Mouse (Mus musculus): Measurements from ENCODE around the gene Hspa12b. TPM values are rescaled to one million over a fixed set of nuclear protein-coding genes. Genes with fewer than 3 reads are reported as not detected.

Hspa12b gene
- polyA plus RNA-seq, 1 experiment from 2014 or later = 6.1 TPM

GRCm38 (mm10) chr2:131175945-131176309 lies 48.8 kb downstream of the Hspa12b start:
- Histone ChIP-seq H3K36me3 (peaks cover 17% of the 10 kb centered on the region), H3K27ac (no peak overlapping the region), H3K9me3 (no peaks in the 10 kb centered on the region), H3K4me1 (peaks cover 51% of the 10 kb centered on the region), H3K4me2 (replicated peaks) (no peak overlapping the region), H3K27me3 (replicated peaks) (peaks cover 27% of the 10 kb centered on the region), H3K4me3 (no peak overlapping the region), H3K9ac (no peak overlapping the region)
- ATAC-seq (ENCODE audit: low FRiP score, low read depth) = no peak
- WGBS = 95% methylated on average over 1 of the region's 1 CpGs

- Histone ChIP-seq H3K36me3 (peaks cover 14% of the 10 kb centered on the region), H3K27me3 (replicated peaks) (peaks cover 22% of the 10 kb centered on the region), H3K27ac (no peak overlapping the region), H3K4me2 (replicated peaks) (peak overlapping the region; percentile 95), H3K4me3 (peak overlapping the region; percentile 7; the same call in 1 of the 2 replicates), H3K9me3 (no peaks in the 10 kb centered on the region), H3K4me1 (peaks cover 49% of the 10 kb centered on the region), H3K9ac (no peak overlapping the region)
- 56% methylated on average over 5 of the region's 5 CpGs for WGBS
- ATAC-seq (ENCODE audit: low FRiP score, low read depth) = no peak
These were observed 49.4 kb downstream of the Hspa12b start for GRCm38 (mm10) chr2:131176491-131176890.

- Histone ChIP-seq H3K27me3 (replicated peaks) (peaks cover 7% of the 10 kb centered on the region), H3K4me3 (peak overlapping the region; percentile 89), H3K36me3 (peaks cover 11% of the 10 kb centered on the region; the same call in 1 of the 2 replicates), H3K9me3 (no peaks in the 10 kb centered on the region), H3K4me2 (replicated peaks) (peak overlapping the region; percentile 95), H3K4me1 (peaks cover 46% of the 10 kb centered on the region), H3K9ac (peak overlapping the region; percentile 94), H3K27ac (no peak overlapping the region)
- ATAC-seq (ENCODE audit: low FRiP score, low read depth) = no peak
- 91% methylated on average over 9 of the region's 9 CpGs for WGBS
These were observed 50.9 kb downstream of the Hspa12b start for GRCm38 (mm10) chr2:131177932-131178331.

- Histone ChIP-seq H3K9me3 (no peaks in the 10 kb centered on the region), H3K9ac (peak overlapping the region; percentile 94), H3K27ac (peak overlapping the region; percentile 80; the same call in 1 of the 2 replicates), H3K4me2 (replicated peaks) (peak overlapping the region; percentile 95), H3K4me1 (peaks cover 46% of the 10 kb centered on the region), H3K36me3 (peaks cover 11% of the 10 kb centered on the region; the same call in 1 of the 2 replicates), H3K4me3 (peak overlapping the region; percentile 89), H3K27me3 (replicated peaks) (no peaks in the 10 kb centered on the region)
- ATAC-seq (ENCODE audit: low FRiP score, low read depth) = 0 out of 2 replicates have a peak, but pooled peaks have one; percentile 0
- 32% methylated on average over 26 of the region's 26 CpGs for WGBS
These were observed 51.8 kb downstream of the Hspa12b start for GRCm38 (mm10) chr2:131178828-131179245.

- peak; percentile 67 for ATAC-seq (ENCODE audit: low FRiP score, low read depth)
- Histone ChIP-seq H3K4me3 (peak overlapping the region; percentile 89), H3K9me3 (no peaks in the 10 kb centered on the region), H3K9ac (peak overlapping the region; percentile 94), H3K4me2 (replicated peaks) (peak overlapping the region; percentile 95), H3K4me1 (peaks cover 44% of the 10 kb centered on the region), H3K36me3 (peaks cover 11% of the 10 kb centered on the region; the same call in 1 of the 2 replicates), H3K27ac (peak overlapping the region; percentile 80), H3K27me3 (replicated peaks) (no peaks in the 10 kb centered on the region)
- WGBS = under 1% methylated on average over 67 of the region's 67 CpGs
These were observed 52.3 kb downstream of the Hspa12b start for GRCm38 (mm10) chr2:131179246-131179886.

GRCm38 (mm10) chr2:131179990-131180587 lies 53.0 kb downstream of the Hspa12b start, which contains the start of gene Cenpb:
TSS of gene Cenpb (minus strand) at chr2:131180067.
- Histone ChIP-seq H3K27me3 (replicated peaks) (no peaks in the 10 kb centered on the region), H3K9me3 (no peaks in the 10 kb centered on the region), H3K9ac (peak within 1 kb of the TSS; percentile 94), H3K36me3 (peaks cover 11% of the 10 kb centered on the region; the same call in 1 of the 2 replicates), H3K4me3 (peak within 1 kb of the TSS; percentile 89), H3K4me1 (peaks cover 42% of the 10 kb centered on the region), H3K4me2 (replicated peaks) (peak within 1 kb of the TSS; percentile 95), H3K27ac (peak within 1 kb of the TSS; percentile 80)
- peak; percentile 78 for ATAC-seq (ENCODE audit: low FRiP score, low read depth)
- 3% methylated on average over 42 of the region's 57 CpGs for WGBS

GRCm38 (mm10) chr2:131186343-131186742 lies 59.3 kb downstream of the Hspa12b start:
- Histone ChIP-seq H3K36me3 (no peaks in the 10 kb centered on the region), H3K27me3 (replicated peaks) (no peaks in the 10 kb centered on the region), H3K9me3 (no peaks in the 10 kb centered on the region), H3K4me2 (replicated peaks) (peak overlapping the region; percentile 80), H3K9ac (peak overlapping the region; percentile 75), H3K4me1 (peaks cover 47% of the 10 kb centered on the region), H3K27ac (no peak overlapping the region), H3K4me3 (peak overlapping the region; percentile 71)
- no peak; the same call in 1 of the 2 replicates for ATAC-seq (ENCODE audit: low FRiP score, low read depth)
- WGBS = under 1% methylated on average over 14 of the region's 14 CpGs

- Histone ChIP-seq H3K27me3 (replicated peaks) (no peaks in the 10 kb centered on the region), H3K4me1 (peaks cover 50% of the 10 kb centered on the region), H3K36me3 (no peaks in the 10 kb centered on the region), H3K27ac (peak within 1 kb of the TSS; percentile 64), H3K9me3 (no peaks in the 10 kb centered on the region), H3K4me3 (peak within 1 kb of the TSS; percentile 71), H3K4me2 (replicated peaks) (peak within 1 kb of the TSS; percentile 80), H3K9ac (peak within 1 kb of the TSS; percentile 75)
- peak; percentile 72 for ATAC-seq (ENCODE audit: low FRiP score, low read depth)
- WGBS = 2% methylated on average over 43 of the region's 43 CpGs
These were observed 59.9 kb downstream of the Hspa12b start, which contains the start of the genes Cdc25b and Spef1 for GRCm38 (mm10) chr2:131186771-131187601. TSS of gene Cdc25b (plus strand) at chr2:131186949. TSS of gene Spef1 (minus strand) at chr2:131187282.

GRCm38 (mm10) chr2:131187602-131187922 lies 60.5 kb downstream of the Hspa12b start:
- H3K27ac ChIP-seq = no peak overlapping the region
- H3K36me3 ChIP-seq = peaks cover 2% of the 10 kb centered on the region
- 23% methylated on average over 3 of the region's 3 CpGs for WGBS
- H3K9me3 ChIP-seq = no peaks in the 10 kb centered on the region
- peak overlapping the region; percentile 75 for H3K9ac ChIP-seq
- peak overlapping the region; percentile 80 for H3K4me2 ChIP-seq (replicated peaks)
- H3K4me1 ChIP-seq = peaks cover 50% of the 10 kb centered on the region
- no peak for ATAC-seq (ENCODE audit: low FRiP score, low read depth)
- H3K27me3 ChIP-seq (replicated peaks) = no peaks in the 10 kb centered on the region
- peak overlapping the region; percentile 71 for H3K4me3 ChIP-seq

GRCm38 (mm10) chr2:131188311-131188710 lies 61.2 kb downstream of the Hspa12b start:
- H3K27me3 ChIP-seq (replicated peaks) = no peaks in the 10 kb centered on the region
- peak overlapping the region; percentile 71 for H3K4me3 ChIP-seq
- WGBS = 94% methylated on average over 5 of the region's 5 CpGs
- no peaks in the 10 kb centered on the region for H3K9me3 ChIP-seq
- peak overlapping the region; percentile 80 for H3K4me2 ChIP-seq (replicated peaks)
- peaks cover 10% of the 10 kb centered on the region for H3K36me3 ChIP-seq
- peaks cover 50% of the 10 kb centered on the region for H3K4me1 ChIP-seq
- H3K9ac ChIP-seq = 0 out of 2 replicates have a peak overlapping the region, but pooled peaks have one; percentile 75
- H3K27ac ChIP-seq = no peak overlapping the region
- ATAC-seq (ENCODE audit: low FRiP score, low read depth) = no peak

- 54% methylated on average over 5 of the region's 5 CpGs for WGBS
- H3K4me2 ChIP-seq (replicated peaks) = peak overlapping the region; percentile 80
- 0 out of 2 replicates have a peak overlapping the region, but pooled peaks have one; percentile 17 for H3K9ac ChIP-seq
- no peak for ATAC-seq (ENCODE audit: low FRiP score, low read depth)
- no peak overlapping the region for H3K4me3 ChIP-seq
- no peaks in the 10 kb centered on the region for H3K9me3 ChIP-seq
- peak overlapping the region; percentile 70; the same call in 1 of the 2 replicates for H3K27ac ChIP-seq
- H3K27me3 ChIP-seq (replicated peaks) = no peaks in the 10 kb centered on the region
- peaks cover 50% of the 10 kb centered on the region for H3K4me1 ChIP-seq
- H3K36me3 ChIP-seq = peaks cover 24% of the 10 kb centered on the region
These were observed 62.6 kb downstream of the Hspa12b start for GRCm38 (mm10) chr2:131189521-131190309.
